Mouse (Mus musculus): ENCODE results near the gene Exph5.

- TF ChIP-seq CTCF (IDR thresholded peaks at IDR 0.05; ENCODE audit: low read depth, low read length), result no peak
- no peak for TF ChIP-seq POLR2A (IDR thresholded peaks at IDR 0.05; ENCODE audit: extremely low read depth, insufficient read depth, low read length)
Measured at GRCm38 (mm10) chr9:53320894-53321650, 19.6 kb downstream of the Exph5 start.

Measured in liver, adult 2 months (tissue).